Mouse (Mus musculus) kidney, adult 9 months (tissue): ENCODE results near the gene Khk.
"Not testable (repeated sequence)": the region's sequence is repeated elsewhere in the genome, so short reads cannot be mapped to it uniquely, and the experiment has no call there.

ENCODE experiments used
- DNase-seq: peaks from one replicate; pipeline ENCODE4 v3.0.0; 2022

Gene Khk

DNA sequence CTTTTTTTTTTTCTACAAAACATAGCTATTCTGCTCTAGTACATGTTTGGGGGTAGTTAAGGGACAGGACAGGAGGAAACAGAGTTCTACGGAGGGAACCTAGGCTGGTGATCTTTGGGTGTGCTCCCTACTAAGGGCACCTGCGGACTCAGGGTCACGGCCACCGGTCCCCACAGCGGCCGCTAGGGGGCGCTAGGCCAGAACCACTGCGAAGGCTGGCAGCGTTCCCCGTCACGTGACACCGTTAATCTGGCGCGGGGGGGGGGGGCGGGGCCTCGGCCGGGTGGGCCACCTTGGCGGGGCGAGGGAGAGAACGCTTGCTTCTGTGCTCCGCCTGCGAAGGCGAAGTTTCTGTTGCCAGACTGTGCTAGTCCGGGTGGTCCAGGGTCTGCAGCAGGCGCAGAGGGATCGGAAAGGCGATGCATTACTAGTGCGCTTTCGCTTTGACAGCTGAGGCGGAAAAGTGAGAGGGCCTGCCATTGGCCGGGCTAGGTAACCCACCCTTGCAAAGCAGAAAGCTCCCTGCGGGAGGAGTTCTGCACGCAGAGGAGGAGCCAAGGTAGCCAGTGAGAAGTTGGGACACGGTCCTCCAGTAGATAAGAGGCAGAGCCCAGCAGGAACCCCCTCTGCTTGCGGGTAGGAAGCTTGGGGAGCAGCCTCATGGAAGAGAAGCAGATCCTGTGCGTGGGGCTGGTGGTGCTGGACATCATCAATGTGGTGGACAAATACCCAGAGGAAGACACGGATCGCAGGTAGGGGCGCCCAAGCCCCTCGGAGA, at the start of gene Khk:
Gene Khk (plus strand): TSS at position 176 of the 778 bp plus-strand sequence.
- peak; percentile 95 for DNase-seq

- DNase-seq: no peak
Observed at GRCm38 (mm10) chr5:30872574-30872973, 48.7 kb upstream of the Khk start.

DNA sequence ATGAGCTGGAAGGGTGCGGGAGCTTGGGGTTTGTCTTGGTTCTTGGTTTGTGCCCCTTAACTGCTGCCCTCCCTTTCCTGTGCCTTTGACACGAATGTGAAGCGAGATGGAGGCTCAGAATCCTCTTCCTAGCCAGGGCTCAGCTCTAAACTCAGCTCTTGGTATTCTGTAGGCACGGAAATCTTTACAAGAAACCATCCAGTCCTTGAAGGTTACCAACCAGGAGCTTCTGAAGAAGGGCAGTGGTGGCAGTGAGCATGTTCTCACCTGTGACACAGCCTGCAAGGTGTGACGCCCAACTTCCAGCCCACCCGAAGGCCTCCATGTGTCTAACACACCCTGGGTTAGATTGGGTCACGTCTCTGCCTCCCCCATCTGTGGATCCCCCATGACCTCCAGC, 46.9 kb upstream of the Khk start:
- no peak for DNase-seq

DNA sequence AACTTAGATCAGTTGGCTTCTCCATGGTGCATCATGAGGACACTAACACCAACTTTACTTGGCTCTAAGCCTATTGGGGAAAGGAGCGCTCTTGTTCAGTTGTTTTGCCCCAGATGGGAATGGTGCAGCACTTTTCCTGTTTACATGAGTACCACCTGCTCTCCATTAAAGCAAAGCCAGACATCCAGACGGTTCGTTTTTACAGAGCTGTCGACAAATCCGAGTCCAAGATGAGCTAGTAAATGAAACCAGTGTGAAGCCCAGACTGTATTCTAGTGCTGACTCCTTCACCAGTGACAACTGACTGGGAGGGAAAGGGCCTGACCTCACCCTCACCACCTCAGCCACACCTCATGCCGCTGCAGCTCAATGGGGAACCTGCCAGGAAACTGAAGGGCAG, 42.6 kb upstream of the Khk start:
- DNase-seq: no peak

GRCm38 (mm10) chr5:30879347-30879943, 41.8 kb upstream of the Khk start:
- no peak for DNase-seq

- DNase-seq: not testable (repeated sequence)
Observed at GRCm38 (mm10) chr5:30881839-30882238, 39.4 kb upstream of the Khk start.

- DNase-seq: no peak
Observed at GRCm38 (mm10) chr5:30886209-30886608, 35.0 kb upstream of the Khk start.

DNA sequence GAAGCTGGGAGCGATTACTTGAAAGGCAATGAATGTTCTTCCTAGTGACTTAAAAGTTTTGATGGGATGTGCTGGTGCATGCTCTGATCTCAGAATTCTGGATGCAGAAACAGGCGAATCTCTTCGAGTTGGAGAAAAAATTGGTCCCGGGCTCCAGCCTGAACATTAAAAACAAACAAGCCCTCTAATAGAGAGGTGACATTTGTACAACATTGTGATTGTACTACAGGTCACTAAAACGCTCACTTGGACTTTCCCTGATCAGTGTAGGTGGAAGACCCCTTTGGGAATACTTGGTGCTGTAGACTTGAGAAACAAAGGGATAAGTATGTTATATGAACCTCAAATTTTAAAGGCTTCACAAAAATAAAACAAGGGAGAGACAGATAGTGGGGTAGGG, 34.5 kb upstream of the Khk start:
- DNase-seq: no peak

DNA sequence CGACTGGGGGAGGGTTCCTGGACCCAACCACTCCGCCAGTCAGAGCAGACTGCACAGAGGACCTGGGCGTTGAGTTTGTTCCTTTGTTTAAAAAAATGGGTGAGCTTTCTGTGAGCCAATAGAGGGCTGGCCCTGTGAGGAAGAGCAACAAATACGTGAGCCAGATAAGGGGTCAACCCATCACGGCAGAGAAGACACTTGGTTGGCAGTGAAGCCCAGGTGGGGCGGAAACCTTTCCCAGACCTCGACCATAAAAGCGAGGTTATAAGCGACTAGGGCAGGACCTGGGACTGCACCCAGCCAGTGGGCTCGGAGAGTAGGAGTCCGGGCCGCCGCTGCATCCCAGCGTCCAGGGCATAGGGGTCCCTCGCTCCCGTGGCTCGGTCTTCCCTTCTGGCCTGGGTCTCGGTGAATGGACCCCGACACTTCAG, 33.9 kb upstream of the Khk start:
- DNase-seq: peak; percentile 82

- DNase-seq: peak; percentile 96
Observed at GRCm38 (mm10) chr5:30887858-30888336, 33.3 kb upstream of the Khk start.

GRCm38 (mm10) chr5:30888337-30889087, 32.7 kb upstream of the Khk start, which contains the start of gene Agbl5:
TSS of gene Agbl5 (plus strand) at chr5:30888694.
- DNase-seq: peak; percentile 97

GRCm38 (mm10) chr5:30889088-30889754, 32.0 kb upstream of the Khk start:
- DNase-seq: peak; percentile 43

DNA sequence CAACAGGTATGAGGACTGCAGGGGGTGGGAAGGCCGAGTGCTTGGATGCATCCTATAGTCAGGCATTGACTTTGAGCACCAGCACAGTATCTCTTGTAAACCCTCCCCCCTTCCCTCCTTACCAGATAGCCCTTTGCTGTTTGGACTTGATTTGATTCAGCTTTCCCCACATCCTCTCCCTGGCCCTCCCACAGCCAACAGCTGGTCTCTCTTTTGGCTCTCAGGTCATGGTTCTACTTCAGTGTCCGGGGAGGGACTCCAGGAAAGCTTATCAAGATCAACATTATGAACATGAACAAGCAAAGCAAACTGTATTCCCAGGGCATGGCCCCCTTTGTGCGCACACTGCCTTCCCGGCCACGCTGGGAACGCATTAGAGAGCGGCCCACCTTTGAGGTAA, 30.9 kb upstream of the Khk start:
- DNase-seq: no peak

DNA sequence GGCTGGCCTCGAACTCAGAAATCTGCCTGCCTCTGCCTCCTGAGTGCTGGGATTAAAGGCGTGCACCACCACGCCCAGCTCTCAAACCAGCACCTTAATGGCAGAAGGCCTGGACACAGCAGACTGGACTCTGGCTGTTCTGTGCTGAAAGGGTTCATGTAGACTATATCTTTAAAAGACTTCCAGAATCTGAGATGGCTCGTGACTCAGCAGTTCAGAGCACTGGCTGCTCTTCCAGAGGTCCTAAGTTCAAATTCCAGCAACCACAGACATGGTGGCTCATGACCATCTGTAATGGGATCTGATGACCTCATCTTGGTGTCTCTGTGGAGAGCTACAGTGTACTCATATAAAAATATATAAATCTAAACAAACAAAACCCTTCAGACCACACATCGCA, 19.4 kb upstream of the Khk start:
- no peak for DNase-seq

DNA sequence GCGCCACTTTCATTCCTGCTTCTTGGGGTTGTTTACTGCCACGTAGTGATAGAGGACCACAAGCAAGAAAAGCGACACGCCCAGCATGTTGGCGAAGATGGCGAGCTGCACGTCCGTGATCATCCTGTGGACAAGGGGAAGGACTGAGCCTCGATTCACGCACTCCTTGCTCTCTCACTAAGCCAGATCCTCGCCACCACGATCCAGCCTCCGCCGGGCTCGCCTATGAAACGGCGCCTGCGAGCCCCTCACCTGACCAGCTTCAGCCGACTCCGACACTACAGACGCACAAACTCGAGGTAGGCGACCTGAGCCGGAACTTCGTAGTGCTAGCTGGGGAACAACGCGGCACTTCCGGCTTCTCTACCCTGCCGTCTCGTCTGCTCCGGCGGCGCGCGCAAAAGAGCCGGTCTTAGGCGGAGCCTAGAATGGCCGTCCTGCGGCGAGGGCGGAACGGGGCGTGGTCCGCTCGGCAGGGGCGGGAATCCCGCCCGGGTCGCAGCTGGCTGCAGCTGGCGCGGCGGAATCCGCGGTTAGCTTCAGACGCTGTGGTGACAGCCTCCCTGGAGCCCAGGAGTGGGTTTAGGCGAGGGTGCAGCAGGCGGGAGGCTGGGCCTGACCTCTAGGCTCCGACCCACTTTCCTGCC, 13.7 kb upstream of the Khk start, which contains the start of gene Ost4:
Gene Ost4 (minus strand): TSS at position 376 of the 647 bp plus-strand sequence.
- DNase-seq: peak; percentile 98

DNA sequence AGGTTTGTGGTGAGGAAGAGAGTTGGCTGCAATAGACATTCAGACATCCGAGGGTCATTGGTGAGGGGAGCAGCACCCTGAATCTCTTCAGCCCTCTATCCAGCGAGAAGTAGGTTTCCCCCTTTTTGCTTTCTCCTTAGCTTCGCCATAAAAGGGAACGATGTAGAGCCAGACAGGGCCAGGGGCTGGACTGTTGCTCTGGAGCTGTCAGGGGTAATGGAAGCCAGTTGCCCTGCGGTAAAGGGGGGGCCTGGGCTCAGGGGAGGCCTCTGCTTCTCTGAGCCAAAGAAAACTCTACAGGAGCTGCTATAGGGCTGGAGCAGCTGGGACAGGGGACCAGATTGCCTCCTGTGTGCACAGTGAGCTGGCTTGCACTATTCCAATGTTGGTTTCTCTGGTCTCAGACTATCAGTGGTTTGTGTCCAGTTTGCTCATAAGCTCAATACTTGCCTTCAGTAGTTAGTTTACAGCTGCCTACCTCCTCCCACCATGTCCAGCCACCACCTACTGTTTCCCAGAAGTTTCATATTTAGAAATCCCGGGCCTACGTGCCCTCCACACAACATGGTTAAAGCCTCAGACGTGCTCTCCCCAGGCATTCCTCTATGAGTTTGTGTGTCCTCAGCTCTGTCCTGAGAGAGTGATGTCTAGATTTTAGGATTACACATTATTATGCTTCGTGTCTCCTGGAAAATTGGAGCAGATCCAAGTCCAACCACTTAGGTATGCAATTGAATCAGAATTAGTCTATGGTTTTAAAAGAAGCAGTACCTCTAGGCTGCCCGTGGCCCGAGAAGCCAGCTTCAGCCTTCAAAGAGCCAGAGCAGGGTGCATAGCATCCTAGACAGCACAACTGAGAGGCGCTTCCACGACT, 12.6 kb upstream of the Khk start:
- DNase-seq: no peak

DNA sequence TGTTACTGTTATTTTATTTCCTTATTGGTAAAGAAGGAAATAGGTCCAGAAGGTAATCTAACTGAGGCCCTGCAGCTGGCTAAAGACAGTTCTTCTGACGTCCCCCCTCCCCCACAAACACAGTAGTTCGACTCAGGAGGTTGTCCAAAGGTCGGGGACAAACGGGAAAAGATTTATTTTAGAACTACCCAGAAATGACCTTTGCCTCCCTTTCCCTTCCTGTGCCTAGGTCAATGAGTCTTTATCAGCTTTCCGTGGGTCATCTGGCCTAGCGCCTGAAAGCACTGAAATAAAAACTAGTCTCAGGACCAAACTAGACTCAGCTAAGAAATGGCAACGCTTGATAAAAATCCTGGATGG, 12.0 kb upstream of the Khk start:
- peak; percentile 93 for DNase-seq

DNA sequence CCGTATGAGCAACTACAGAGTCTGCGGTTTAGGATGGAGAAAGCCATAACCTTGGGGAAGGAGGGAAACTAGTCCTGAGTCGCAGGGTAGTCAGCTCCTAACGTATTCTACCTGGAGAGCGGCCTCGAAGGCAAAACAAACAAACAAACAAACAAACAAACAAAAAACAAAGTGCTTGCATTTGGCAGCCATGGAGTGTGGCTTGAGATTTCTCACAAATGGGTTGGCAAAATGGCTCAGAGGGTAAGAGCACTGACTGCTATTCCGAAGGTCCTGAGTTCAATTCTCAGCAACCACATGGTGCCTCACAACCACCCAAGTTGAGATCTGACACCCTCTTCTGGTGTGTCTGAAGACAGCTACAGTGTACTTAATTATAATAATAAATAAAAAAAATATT, 11.4 kb upstream of the Khk start:
- DNase-seq: no peak

- no peak for DNase-seq
Observed at GRCm38 (mm10) chr5:30910481-30910880, 10.8 kb upstream of the Khk start.

GRCm38 (mm10) chr5:30912156-30912555, 9.1 kb upstream of the Khk start:
- DNase-seq: no peak

DNA sequence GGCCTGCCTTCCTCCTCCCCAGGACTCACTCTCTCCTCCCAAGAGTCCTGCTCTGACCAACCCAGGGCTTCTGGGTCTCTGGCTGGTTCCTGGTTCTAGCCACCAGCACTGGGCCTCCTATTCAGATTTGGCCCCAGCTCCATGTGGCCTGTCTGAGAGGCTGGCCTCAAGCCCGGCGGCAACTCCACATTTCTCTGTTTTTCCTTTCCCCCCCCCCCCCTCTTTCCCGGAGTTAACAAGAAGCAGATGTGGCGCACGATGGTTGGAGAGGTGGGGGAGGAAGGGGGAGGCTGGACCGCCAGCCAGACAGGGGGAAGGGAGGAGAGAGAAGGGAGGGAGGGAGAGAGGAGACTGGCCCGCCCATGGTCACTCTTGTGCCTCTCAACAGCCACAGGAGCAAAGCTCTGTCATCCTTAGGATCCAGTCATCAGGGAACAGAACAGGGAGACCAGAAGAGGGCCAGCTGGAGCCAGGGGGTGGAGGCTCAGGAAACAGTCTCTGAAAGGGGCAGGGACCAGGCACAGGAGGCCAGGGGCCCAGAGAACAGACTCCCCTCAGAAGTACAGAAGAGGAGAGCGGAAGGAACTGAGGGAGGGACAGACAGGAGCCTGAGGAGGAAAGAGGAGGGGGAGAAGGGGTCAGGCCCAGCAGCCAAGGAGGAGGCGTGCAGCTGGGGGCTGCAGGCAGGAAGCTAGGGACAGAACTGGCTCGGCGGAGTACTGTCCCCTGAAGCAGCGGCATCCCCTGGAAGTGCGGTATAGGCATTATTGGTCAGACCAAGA, 8.0 kb upstream of the Khk start, which contains the start of gene Emilin1:
Gene Emilin1 (plus strand): TSS at position 343 of the 782 bp plus-strand sequence.
- no peak for DNase-seq
